Mouse (Mus musculus) thymus, postnatal 25 days (tissue): Measurements from ENCODE around the gene Gm4778.
"Not testable (repeated sequence)": the region's sequence is repeated elsewhere in the genome, so short reads cannot be mapped to it uniquely, and the experiment has no call there.

Experiments
- DNase-seq: peaks from one replicate; pipeline ENCODE4 v3.0.0; 2022

Gene Gm4778

DNA sequence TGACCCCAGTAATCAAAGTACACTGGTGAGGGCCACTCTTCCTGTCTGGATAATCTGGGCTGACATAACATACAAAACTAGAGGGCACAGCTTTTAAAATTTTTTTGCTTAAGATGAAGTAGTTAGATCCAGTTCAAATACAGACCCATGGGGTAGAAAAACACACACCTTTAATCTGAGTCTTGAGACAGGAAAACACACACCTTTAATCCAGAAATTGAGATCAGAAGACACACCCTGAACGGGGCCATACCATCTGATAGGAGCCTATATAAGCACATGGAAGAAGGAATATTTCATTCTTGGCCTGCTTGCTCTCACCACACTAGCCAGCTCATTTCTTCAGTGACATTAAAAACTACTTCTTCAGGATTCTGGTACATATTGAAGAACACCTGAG is at the start of gene Gm4778:
Gene Gm4778 (plus strand): TSS at position 301 of the 400 bp plus-strand sequence.
- not testable (repeated sequence) for DNase-seq

DNA sequence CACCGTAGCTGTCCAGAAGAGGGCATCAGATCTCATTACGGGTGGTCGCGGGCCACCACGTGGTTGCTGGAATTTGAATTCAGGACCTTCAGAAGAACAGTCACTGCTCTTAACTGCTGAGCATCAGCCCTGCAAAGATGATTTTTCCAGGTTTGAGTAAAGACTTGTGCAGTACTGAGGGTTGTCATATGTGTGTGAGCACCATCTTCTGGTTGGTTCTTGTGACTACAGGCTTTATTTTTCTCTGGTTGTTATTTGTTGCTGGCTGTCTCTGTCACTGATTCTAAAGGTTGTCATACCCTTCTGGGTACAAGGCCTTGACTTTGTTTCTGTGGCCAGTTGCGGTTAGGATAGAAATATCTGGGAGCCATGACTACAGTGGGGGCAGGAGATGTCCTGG is 3.2 kb upstream of the Gm4778 start:
- no peak for DNase-seq

DNA sequence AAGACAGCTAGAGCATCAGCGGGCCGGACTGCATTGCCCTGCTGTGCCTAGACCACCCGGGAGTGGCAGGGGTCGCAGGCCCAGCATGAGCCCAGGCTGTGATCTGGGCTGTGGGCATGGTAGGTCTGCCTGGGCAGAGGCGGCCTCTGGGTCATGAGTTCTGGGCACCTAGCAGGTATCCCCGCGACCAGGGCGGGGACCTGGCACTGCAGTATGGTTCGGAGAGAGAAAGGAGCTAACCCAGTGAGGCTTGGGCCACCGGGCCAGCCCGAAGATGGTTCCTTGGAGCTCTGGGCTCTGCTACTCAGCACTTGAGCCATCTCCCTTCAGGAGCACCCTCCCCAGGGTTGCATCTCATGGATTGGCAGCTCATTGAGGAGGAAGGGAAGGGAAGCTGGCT is 12.2 kb downstream of the Gm4778 start:
- no peak for DNase-seq

DNA sequence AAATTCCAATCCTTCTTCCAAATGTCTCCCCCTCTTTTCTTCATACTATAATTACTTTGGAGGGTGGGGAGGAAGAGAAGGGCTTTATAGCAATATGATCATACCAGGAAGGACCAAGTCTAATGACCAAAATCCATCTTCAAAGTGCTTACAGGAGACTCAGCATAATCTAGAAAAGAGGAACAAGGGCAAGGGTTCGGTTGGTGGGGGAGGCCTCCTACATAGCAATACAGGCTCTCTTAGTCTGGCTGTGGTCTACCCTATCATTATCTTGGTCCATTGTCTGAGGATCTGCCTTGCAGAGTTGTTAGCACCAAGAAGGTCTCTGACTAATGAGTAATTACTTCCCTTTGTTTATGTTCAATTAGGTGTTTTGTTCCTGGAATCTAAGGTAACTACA is 41.6 kb downstream of the Gm4778 start:
- DNase-seq: no peak

DNA sequence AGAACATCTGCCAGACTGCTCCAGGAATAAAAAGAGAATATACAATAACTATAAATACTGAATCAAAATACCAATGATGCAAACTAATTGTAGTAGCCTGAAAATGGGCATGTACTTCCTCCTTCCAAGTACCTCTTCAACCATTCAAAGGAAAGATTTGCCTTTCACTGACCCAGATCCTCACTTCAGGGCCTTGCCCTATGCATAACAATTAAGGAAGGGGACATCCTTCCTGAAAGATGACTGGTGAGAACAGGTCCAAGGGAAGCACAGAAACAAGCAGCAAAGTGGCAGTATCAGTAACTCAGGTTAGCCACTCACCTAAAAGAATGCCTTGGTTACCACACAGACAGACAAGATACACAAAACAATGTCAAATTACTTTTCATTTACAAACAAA is 43.1 kb downstream of the Gm4778 start:
- no peak for DNase-seq

DNA sequence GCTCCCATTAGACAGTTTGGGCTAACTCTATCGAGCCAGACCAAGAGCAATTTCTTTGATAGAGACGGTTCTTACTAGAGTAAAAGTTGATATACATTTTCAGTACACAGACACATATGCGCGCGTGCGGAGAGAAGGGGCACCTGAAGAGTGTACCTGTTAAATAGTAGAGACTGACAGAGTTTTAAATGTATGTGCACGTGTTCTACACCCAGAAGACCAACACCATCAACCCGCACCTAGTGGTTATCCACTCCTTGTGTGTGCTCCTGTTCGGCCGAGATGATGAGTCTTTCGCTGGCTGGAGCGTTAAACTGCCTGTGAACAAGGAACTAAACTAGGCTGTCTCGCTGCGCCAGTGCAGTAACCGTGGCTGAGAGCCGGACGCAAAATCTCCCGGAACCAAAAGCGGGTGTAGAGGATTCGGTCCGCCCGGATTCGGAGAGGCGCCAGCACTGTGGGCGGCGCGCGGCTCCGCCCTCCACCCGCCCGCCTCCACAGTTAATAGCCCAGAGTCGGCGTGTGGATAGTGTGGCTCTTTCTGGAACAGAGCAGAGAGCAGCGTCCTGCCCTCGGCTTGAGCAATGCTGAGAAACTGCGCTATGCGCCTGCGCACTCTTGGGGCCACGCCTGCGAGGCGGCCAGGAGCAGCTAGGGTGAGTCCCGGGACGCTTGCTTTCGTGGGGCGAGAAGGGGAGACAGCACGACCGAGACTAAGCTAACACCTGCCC is 46.0 kb downstream of the Gm4778 start, which contains the start of gene Them4:
Gene Them4 (plus strand): TSS at position 457 of the 731 bp plus-strand sequence.
- peak; percentile 88 for DNase-seq

DNA sequence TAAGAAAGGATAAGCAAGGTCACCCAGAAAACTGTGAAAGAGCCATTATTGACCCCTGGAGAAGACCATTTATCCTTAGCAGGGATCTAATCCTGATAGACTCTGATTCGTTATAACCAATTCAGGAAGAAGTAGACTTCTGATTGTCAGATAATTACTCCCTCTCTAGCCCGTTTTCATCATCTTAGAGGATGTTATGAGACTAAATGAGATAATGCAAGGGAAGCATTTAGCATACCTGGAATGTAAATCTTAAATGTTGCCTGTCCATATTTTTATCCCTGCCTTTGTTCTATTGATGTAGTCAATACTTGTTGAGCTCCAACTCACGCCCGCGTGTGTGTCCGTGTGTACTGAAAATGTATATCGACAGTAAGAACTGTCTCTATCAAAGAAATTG is 46.7 kb downstream of the Gm4778 start:
- DNase-seq: no peak

DNA sequence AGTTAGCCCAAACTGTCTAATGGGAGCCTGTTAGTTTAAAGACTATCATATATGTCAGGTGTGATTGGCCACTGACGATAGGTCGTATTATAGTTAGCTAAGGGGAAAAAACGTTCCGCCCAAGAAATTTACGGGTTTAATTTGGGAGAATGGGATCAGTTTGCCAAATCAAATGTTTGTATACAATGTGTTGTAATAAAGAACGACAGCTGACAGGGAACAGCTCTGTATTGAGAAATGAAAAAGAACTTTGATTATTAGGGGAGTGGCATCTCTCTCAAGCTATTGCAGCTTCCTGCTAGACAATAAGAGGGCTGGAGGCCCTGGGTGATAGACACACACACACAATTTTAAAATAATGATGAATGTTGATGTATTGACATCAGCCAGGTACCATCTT is 47.1 kb downstream of the Gm4778 start:
- no peak for DNase-seq

DNA sequence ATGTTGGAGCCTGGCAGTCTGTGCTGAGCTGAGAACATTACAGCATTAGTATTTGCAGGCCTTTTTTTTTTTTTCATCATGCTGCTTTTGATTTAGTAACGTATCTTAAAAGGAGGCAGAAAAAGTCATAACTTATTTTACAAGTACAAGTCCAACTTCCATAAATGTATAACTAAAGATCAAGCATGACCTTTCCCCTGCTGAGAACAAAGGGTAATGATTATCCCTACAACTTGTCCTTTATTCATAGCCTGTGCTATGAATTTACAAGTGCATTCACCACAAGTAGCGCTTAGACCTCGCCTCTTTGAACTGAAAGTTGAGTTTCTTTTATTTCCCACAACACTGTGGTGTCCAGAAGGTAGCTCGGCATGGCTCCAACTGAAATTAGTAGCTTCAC is 47.5 kb downstream of the Gm4778 start:
- no peak for DNase-seq
